Mouse (Mus musculus) liver, embryonic 13.5 days (tissue): Measurements from ENCODE around the gene Rgs7. TPM values are rescaled to one million over a fixed set of nuclear protein-coding genes. Genes with fewer than 3 reads are reported as not detected.

Experiments
- ATAC-seq: fragments of 200-750 bp; cut with Nextera tagmentation; 2 replicates; pipeline ENCODE4 v1.8.0; 2017; ENCODE audit warnings: low read depth, mild to moderate bottlenecking, moderate number of reproducible peaks, moderate library complexity
- DNase-seq: peaks from one replicate; pipeline ENCODE4 v3.0.0; 2022
- H3K27ac ChIP-seq: fragments of 300-500 bp; sonication (generic); 2 replicates; pipeline ENCODE4 v1.5.1; 2015; ENCODE audit warnings: moderate library complexity, mild to moderate bottlenecking, inconsistent platforms
- H3K27me3 ChIP-seq: fragments of 300-500 bp; sonication (generic); 2 replicates; pipeline ENCODE4 v1.6.1; 2015; ENCODE audit warnings: mild to moderate bottlenecking, inconsistent platforms
- H3K36me3 ChIP-seq: fragments of 300-500 bp; sonication (generic); 2 replicates; pipeline ENCODE4 v1.6.1; 2015; ENCODE audit warnings: mild to moderate bottlenecking, inconsistent platforms
- H3K4me1 ChIP-seq: fragments of 300-500 bp; sonication (generic); replicated peaks from 2 replicates; pipeline ENCODE4 v1.6.1; 2015; ENCODE audit warnings: inconsistent platforms
- H3K4me2 ChIP-seq: fragments of 300-500 bp; sonication (generic); 2 replicates; pipeline ENCODE4 v1.6.1; 2015; ENCODE audit warnings: inconsistent platforms, mild to moderate bottlenecking, moderate library complexity
- H3K4me3 ChIP-seq: fragments of 300-500 bp; sonication (generic); replicated peaks from 2 replicates; pipeline ENCODE4 v1.5.1; 2015; ENCODE audit warnings: mild to moderate bottlenecking, inconsistent platforms
- H3K9ac ChIP-seq: fragments of 300-500 bp; sonication (generic); 2 replicates; pipeline ENCODE4 v1.6.1; 2015; ENCODE audit warnings: mild to moderate bottlenecking, inconsistent platforms
- H3K9me3 ChIP-seq: fragments of 300-500 bp; sonication (generic); replicated peaks from 2 replicates; pipeline ENCODE4 v1.6.1; 2016; ENCODE audit warnings: inconsistent platforms
- WGBS: fragments of 180-500 bp; shearing (Covaris S2); methylation state at CpG from one replicate; pipeline ENCODE4 v1.1.7; 2015; ENCODE audit not compliant: insufficient replicate concordance; 5-methylcytosine and 5-hydroxymethylcytosine counted together
- polyA plus RNA-seq: library from polyadenylated mRNA; unstranded; fragments of >200 nt; fragmentation: Nextera tagmentation; extraction: Ambion mirVana; gene quantifications from 2 replicates; pipeline ENCODE4 v1.2.1, GENCODE M21; 2015

Gene Rgs7
- polyA plus RNA-seq, 1 experiment from 2014 or later, result 0.05 TPM

DNA sequence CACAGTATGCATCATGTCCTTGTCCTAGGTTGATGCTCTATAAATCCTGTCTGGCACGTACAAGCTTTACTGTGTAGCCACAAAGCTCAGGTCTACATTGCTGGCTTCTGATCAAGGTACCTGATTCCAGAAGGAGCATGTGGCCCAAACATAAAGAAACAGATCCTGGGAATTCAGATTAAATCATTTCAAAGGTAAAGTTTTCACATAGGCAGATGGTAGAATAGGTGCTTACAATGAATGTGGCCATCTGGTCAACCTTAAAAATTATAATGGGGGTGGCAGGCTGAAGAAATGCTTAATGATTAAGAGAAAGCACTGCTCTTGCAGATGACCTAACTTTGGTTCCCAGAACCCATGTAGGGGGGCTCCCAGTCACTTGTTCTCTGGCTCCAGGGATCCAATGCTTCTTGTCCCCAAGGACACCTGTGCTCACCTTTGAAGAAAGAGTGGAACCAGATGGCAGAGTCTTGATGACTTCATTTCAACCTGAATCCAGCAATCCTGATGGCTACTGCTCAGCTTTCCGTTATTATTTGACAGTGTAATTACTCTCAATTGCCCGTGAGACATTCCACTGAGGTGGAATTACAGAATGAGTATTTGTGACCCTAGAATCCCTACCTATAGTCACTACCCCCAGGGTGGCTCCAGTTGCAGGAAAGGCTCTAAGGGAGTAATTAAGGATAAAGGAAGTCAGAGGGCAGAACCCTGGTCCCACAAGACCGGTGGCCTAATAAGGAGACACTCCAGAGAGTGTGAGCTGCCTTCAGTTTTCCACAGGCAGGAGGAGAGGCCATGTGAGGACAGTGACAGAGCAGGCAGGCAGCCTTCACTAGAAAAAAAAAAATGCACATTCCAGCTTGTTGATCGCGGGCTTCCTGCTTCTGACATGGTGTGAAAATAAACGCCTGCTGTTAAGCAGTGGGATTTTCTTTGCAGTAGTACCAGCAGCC, 132.6 kb downstream of the Rgs7 start:
- WGBS, result 43% methylated on average over 7 of the region's 7 CpGs
- no peak overlapping the region for H3K9ac ChIP-seq
- no peaks in the 10 kb centered on the region for H3K27me3 ChIP-seq
- no peaks in the 10 kb centered on the region for H3K9me3 ChIP-seq
- no peak overlapping the region for H3K27ac ChIP-seq
- H3K4me3 ChIP-seq, result no peak overlapping the region
- H3K36me3 ChIP-seq, result no peaks in the 10 kb centered on the region
- no peak for ATAC-seq
- no peak for DNase-seq
- H3K4me2 ChIP-seq, result no peak overlapping the region
- no peaks in the 10 kb centered on the region for H3K4me1 ChIP-seq

DNA sequence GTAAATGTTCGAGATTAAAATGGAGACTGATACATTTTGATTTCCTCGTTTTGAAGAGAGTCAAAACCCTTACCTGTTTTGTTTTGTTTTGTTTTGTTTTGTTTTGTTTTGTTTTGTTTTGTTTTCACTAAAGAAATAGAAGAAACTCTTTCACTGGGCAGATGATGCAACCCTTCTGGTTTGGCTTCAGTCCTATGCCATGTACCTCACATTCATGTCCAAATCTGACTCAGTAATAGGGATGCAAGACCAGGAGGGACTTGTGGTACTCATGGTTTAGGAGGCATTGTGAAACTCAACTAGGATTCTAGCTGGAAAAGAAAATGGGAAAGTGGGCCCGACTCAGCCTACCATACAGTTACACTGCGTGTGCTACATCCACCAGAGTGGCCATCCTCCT, 139.4 kb downstream of the Rgs7 start:
- Histone ChIP-seq H3K4me2 (no peak overlapping the region), H3K27ac (no peak overlapping the region), H3K9me3 (0 out of 2 replicates have a peak, but pooled peaks cover 3% of the 10 kb centered on the region), H3K36me3 (no peaks in the 10 kb centered on the region), H3K9ac (no peak overlapping the region), H3K4me1 (no peaks in the 10 kb centered on the region), H3K4me3 (no peak overlapping the region), H3K27me3 (no peaks in the 10 kb centered on the region)
- 55% methylated on average over 4 of the region's 4 CpGs for WGBS
- ATAC-seq, result no peak
- no peak for DNase-seq

DNA sequence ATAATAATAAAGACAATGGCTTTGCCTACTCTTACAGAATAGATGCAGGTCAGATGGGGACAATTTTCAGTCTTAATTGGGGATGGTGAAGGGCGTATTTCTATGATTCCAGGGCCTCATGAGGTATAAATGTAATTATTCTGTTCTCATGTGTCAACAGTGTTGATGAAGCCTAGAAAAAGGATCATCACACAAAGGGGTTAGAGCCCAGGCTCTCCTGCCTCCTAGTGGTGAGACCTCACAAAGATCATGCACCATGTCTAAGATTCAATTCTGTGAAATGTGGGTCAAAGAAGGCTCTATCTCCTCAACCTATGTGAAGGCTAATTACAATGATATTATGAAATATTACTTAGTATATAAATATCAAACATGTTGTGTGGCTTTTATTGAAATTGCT, 146.1 kb downstream of the Rgs7 start:
- H3K4me2 ChIP-seq, result no peak overlapping the region
- DNase-seq, result no peak
- no peak overlapping the region for H3K4me3 ChIP-seq
- no peaks in the 10 kb centered on the region for H3K4me1 ChIP-seq
- no peak overlapping the region for H3K27ac ChIP-seq
- ATAC-seq, result no peak
- H3K36me3 ChIP-seq, result no peaks in the 10 kb centered on the region
- no peak overlapping the region for H3K9ac ChIP-seq
- H3K27me3 ChIP-seq, result no peaks in the 10 kb centered on the region
- H3K9me3 ChIP-seq, result no peaks in the 10 kb centered on the region
- WGBS, result 45% methylated on average over 1 of the region's 1 CpGs

- WGBS, result 58% methylated on average over 4 of the region's 4 CpGs
- H3K9ac ChIP-seq, result no peak overlapping the region
- no peak overlapping the region for H3K4me3 ChIP-seq
- no peaks in the 10 kb centered on the region for H3K27me3 ChIP-seq
- DNase-seq (no peak), ATAC-seq (no peak)
- no peak overlapping the region for H3K4me2 ChIP-seq
- H3K9me3 ChIP-seq, result 0 out of 2 replicates have a peak, but pooled peaks cover 3% of the 10 kb centered on the region
- no peaks in the 10 kb centered on the region for H3K4me1 ChIP-seq
- no peak overlapping the region for H3K27ac ChIP-seq
- no peaks in the 10 kb centered on the region for H3K36me3 ChIP-seq
These were observed 156.1 kb downstream of the Rgs7 start for GRCm38 (mm10) chr1:175336191-175336590.

- ATAC-seq (no peak), DNase-seq (no peak)
- Histone ChIP-seq H3K4me3 (no peak overlapping the region), H3K27ac (no peak overlapping the region), H3K9me3 (peaks cover 3% of the 10 kb centered on the region; the same call in 1 of the 2 replicates), H3K4me1 (no peaks in the 10 kb centered on the region), H3K36me3 (no peaks in the 10 kb centered on the region), H3K4me2 (no peak overlapping the region), H3K9ac (no peak overlapping the region), H3K27me3 (no peaks in the 10 kb centered on the region)
- WGBS, result 58% methylated on average over 9 of the region's 9 CpGs
These were observed 159.1 kb downstream of the Rgs7 start for GRCm38 (mm10) chr1:175333041-175333854.

GRCm38 (mm10) chr1:175329934-175330471, 162.3 kb downstream of the Rgs7 start:
- Histone ChIP-seq H3K27me3 (no peaks in the 10 kb centered on the region), H3K27ac (no peak overlapping the region), H3K9ac (no peak overlapping the region), H3K4me3 (no peak overlapping the region), H3K9me3 (peaks cover 3% of the 10 kb centered on the region; the same call in 1 of the 2 replicates), H3K4me2 (no peak overlapping the region), H3K36me3 (no peaks in the 10 kb centered on the region), H3K4me1 (no peaks in the 10 kb centered on the region)
- no peak for DNase-seq
- 59% methylated on average over 3 of the region's 3 CpGs for WGBS
- no peak for ATAC-seq

GRCm38 (mm10) chr1:175322781-175323180, 169.5 kb downstream of the Rgs7 start:
- Histone ChIP-seq H3K9ac (no peak overlapping the region), H3K4me3 (no peak overlapping the region), H3K36me3 (no peaks in the 10 kb centered on the region), H3K9me3 (no peaks in the 10 kb centered on the region), H3K27me3 (no peaks in the 10 kb centered on the region), H3K4me2 (no peak overlapping the region), H3K4me1 (no peaks in the 10 kb centered on the region), H3K27ac (no peak overlapping the region)
- DNase-seq, result no peak
- ATAC-seq, result no peak

DNA sequence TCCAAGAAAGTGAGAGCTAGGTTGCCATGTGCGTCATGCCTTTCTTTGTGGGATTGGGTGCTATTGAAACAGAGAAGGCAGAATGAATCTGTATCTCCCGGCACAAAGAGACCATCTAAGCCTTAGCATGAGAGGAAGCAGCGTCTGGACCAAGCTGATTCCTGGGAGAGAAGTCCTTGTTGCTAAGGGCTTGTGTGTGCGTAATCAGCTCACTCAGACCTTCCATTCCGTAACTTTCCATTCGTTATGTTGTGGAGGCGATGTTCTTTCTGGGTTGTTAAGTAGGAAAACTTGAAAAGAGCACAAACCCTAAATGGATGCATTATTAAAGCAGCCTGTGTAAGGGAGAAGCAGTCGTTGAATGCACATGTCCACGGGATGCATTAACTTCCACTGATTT, 173.1 kb downstream of the Rgs7 start:
- DNase-seq, result no peak
- no peak for ATAC-seq
- Histone ChIP-seq H3K36me3 (no peaks in the 10 kb centered on the region), H3K27ac (no peak overlapping the region), H3K4me1 (no peaks in the 10 kb centered on the region), H3K27me3 (no peaks in the 10 kb centered on the region), H3K4me2 (no peak overlapping the region), H3K9me3 (no peaks in the 10 kb centered on the region), H3K9ac (no peak overlapping the region), H3K4me3 (no peak overlapping the region)
- 67% methylated on average over 9 of the region's 9 CpGs for WGBS

- Histone ChIP-seq H3K27me3 (no peaks in the 10 kb centered on the region), H3K9me3 (no peaks in the 10 kb centered on the region), H3K4me2 (no peak overlapping the region), H3K4me3 (no peak overlapping the region), H3K36me3 (no peaks in the 10 kb centered on the region), H3K9ac (no peak overlapping the region), H3K4me1 (no peaks in the 10 kb centered on the region), H3K27ac (no peak overlapping the region)
- ATAC-seq, result no peak
- WGBS, result 13% methylated on average over 1 of the region's 1 CpGs
- no peak for DNase-seq
These were observed 175.0 kb downstream of the Rgs7 start for GRCm38 (mm10) chr1:175317264-175317663.

DNA sequence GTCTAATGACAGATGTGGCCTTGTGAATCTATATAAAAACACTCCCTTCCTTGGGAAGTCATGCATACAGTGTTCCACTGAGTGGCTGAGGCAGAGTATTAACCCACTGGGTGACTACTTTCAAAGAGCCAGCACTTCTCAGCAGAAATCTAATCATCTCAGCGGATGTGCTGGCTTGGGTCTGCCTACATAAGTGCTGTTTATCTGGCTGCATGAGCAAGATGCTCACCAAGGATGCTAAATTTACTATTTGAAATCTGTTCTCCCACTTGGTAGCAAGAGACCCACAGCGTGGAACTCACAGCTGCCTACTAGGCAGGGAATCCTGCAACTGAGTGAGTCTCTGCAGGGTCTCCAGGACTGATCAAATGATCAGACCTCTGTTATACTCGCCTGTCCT, 184.7 kb downstream of the Rgs7 start:
- 45% methylated on average over 3 of the region's 3 CpGs for WGBS
- no peak for DNase-seq
- no peak overlapping the region for H3K4me2 ChIP-seq

GRCm38 (mm10) chr1:175300895-175301294, 191.4 kb downstream of the Rgs7 start:
- Histone ChIP-seq H3K36me3 (no peaks in the 10 kb centered on the region), H3K4me2 (no peak overlapping the region), H3K27ac (no peak overlapping the region), H3K4me1 (no peaks in the 10 kb centered on the region), H3K9ac (no peak overlapping the region), H3K9me3 (no peaks in the 10 kb centered on the region), H3K27me3 (no peaks in the 10 kb centered on the region), H3K4me3 (no peak overlapping the region)
- ATAC-seq, result no peak
- 68% methylated on average over 1 of the region's 1 CpGs for WGBS
- DNase-seq, result no peak

More for the DNA sequence above, 184.7 kb downstream of the Rgs7 start:
- no peak for ATAC-seq
- Histone ChIP-seq H3K27me3 (no peaks in the 10 kb centered on the region), H3K27ac (no peak overlapping the region), H3K4me1 (no peaks in the 10 kb centered on the region), H3K9ac (no peak overlapping the region), H3K9me3 (no peaks in the 10 kb centered on the region), H3K36me3 (no peaks in the 10 kb centered on the region), H3K4me3 (no peak overlapping the region)
